Mouse (Mus musculus) telencephalon, adult 2 months (tissue): ENCODE measurements at regions not wholly inside any gene's neighbourhood (a gene's known extent, or its start where the extent isn't known, plus 50 kb on each side); places are given as distances from the start of the nearest gene placed in this dataset.

Experiments
- DNase-seq: peaks from one replicate; pipeline ENCODE4 v3.0.0-alpha.2; 2011; ENCODE audit warnings: low read depth, low spot score

- DNase-seq: no peak
Measured at GRCm38 (mm10) chr7:114345860-114346259, 69.2 kb upstream of the Pde3b start.

- DNase-seq: no peak
Measured at GRCm38 (mm10) chr7:114347006-114347405, 68.1 kb upstream of the Pde3b start.

- peak; percentile 18 for DNase-seq
Measured at GRCm38 (mm10) chr7:114350968-114351367, 64.1 kb upstream of the Pde3b start.

DNA sequence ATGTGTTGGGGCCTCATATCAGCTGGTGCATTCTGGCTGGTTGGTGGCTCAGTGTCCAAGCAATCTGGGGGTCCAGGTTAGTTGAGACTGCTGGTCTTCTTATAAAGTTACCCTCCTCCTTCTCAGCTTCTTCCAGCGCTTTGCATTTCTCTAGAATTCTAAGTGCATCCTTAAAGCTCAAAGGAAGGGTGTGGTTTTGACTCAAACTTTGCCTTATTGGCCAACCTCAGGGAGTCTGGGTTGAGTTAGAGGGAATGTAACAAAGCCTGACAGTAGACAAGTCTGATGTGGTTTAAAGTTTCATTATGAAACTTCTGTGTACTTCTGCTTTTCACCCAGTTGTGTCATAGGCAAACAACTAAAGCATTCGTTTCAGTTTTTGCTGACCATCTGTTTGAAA is 58.7 kb upstream of the Pde3b start:
- peak; percentile 17 for DNase-seq

GRCm38 (mm10) chr7:114362166-114362565 is 52.9 kb upstream of the Pde3b start:
- no peak for DNase-seq

GRCm38 (mm10) chr7:114364041-114364440 is 51.0 kb upstream of the Pde3b start:
- no peak for DNase-seq
